Mouse (Mus musculus): Measurements from ENCODE around the gene Rgs8. TPM values are rescaled to one million over a fixed set of nuclear protein-coding genes. Genes with fewer than 3 reads are reported as not detected.

Rgs8 gene
- polyA plus RNA-seq, 1 experiment = 0.66 TPM

GRCm38 (mm10) chr1:153702166-153702852 is 49.5 kb downstream of the Rgs8 start:
- Histone ChIP-seq H3K4me1 (ENCODE audit: control insufficient read depth, insufficient read depth, low read length) (peaks cover 5% of the 10 kb centered on the region; the same call in 1 of the 2 replicates), H3K27ac (ENCODE audit: insufficient read depth, low read depth, low read length) (no peak overlapping the region), H3K4me3 (ENCODE audit: insufficient read depth, low read length) (no peak overlapping the region)
- TF ChIP-seq POLR2A (IDR thresholded peaks at IDR 0.05; ENCODE audit: borderline replicate concordance, low read depth, low read length) = no peak
- no peak for TF ChIP-seq CTCF (IDR thresholded peaks at IDR 0.05; ENCODE audit: low read depth, low read length)

GRCm38 (mm10) chr1:153702853-153703410 is 50.1 kb downstream of the Rgs8 start:
- Histone ChIP-seq H3K4me1 (ENCODE audit: control insufficient read depth, insufficient read depth, low read length) (peaks cover 5% of the 10 kb centered on the region; the same call in 1 of the 2 replicates), H3K4me3 (ENCODE audit: insufficient read depth, low read length) (no peak overlapping the region), H3K27ac (ENCODE audit: insufficient read depth, low read depth, low read length) (no peak overlapping the region)
- TF ChIP-seq CTCF (IDR thresholded peaks at IDR 0.05; ENCODE audit: low read depth, low read length) = no peak
- no peak for TF ChIP-seq POLR2A (IDR thresholded peaks at IDR 0.05; ENCODE audit: borderline replicate concordance, low read depth, low read length)

GRCm38 (mm10) chr1:153703445-153703991 is 50.7 kb downstream of the Rgs8 start:
- peaks cover 5% of the 10 kb centered on the region; the same call in 1 of the 2 replicates for H3K4me1 ChIP-seq (ENCODE audit: control insufficient read depth, insufficient read depth, low read length)
- no peak overlapping the region for H3K4me3 ChIP-seq (ENCODE audit: insufficient read depth, low read length)
- no peak overlapping the region for H3K27ac ChIP-seq (ENCODE audit: insufficient read depth, low read depth, low read length)
- TF ChIP-seq POLR2A (IDR thresholded peaks at IDR 0.05; ENCODE audit: borderline replicate concordance, low read depth, low read length) (no peak), CTCF (IDR thresholded peaks at IDR 0.05; ENCODE audit: low read depth, low read length) (no peak)

DNA sequence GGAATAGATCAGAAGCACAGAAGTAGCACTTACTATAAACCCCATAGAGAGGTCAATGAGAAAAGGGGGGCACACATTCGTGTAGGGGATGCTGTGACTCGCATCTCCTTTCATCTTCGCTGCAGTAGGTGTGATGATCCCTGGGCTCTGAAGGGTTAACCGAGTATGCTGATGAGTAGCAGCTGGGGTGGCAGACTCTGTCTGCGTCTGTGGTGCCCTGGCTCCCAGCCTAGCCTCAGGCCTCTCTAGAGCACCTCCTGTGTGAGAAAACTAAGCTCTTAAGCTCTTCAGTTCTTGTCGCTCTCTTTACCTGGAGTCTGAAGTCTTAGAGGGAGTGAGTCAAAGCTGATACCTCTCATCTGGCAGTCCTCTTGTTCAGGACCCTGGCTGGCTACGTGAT is 51.3 kb downstream of the Rgs8 start:
- peaks cover 5% of the 10 kb centered on the region; the same call in 1 of the 2 replicates for H3K4me1 ChIP-seq (ENCODE audit: control insufficient read depth, insufficient read depth, low read length)
- no peak overlapping the region for H3K27ac ChIP-seq (ENCODE audit: insufficient read depth, low read depth, low read length)
- TF ChIP-seq CTCF (IDR thresholded peaks at IDR 0.05; ENCODE audit: low read depth, low read length) (no peak), POLR2A (IDR thresholded peaks at IDR 0.05; ENCODE audit: borderline replicate concordance, low read depth, low read length) (no peak)
- no peak overlapping the region for H3K4me3 ChIP-seq (ENCODE audit: insufficient read depth, low read length)

GRCm38 (mm10) chr1:153704996-153705395 is 52.2 kb downstream of the Rgs8 start:
- H3K4me1 ChIP-seq (ENCODE audit: control insufficient read depth, insufficient read depth, low read length) = peaks cover 5% of the 10 kb centered on the region; the same call in 1 of the 2 replicates
- H3K27ac ChIP-seq (ENCODE audit: insufficient read depth, low read depth, low read length) = no peak overlapping the region
- TF ChIP-seq POLR2A (IDR thresholded peaks at IDR 0.05; ENCODE audit: borderline replicate concordance, low read depth, low read length) = no peak
- TF ChIP-seq CTCF (IDR thresholded peaks at IDR 0.05; ENCODE audit: low read depth, low read length) = no peak
- no peak overlapping the region for H3K4me3 ChIP-seq (ENCODE audit: insufficient read depth, low read length)

DNA sequence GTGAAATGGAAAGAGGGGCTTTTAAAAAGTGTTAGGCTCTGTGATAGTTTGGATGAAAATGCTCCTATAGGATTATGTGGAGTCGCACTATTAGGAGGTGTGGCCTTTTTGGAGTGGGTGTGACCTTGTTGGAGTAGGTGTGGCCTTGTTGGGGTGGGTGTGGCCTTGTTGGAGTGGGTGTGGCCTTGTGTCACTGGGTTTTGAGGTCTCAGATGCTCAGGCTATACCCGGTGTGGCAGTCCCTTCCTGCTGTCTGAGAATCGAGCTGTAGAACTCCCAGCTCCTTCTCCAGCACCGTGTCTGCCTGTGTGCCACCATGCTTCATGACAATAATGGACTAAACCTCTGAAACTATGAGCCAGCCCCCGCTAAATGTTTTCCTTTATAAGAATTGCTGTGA is 55.8 kb downstream of the Rgs8 start:
- H3K27ac ChIP-seq (ENCODE audit: insufficient read depth, low read depth, low read length) = no peak overlapping the region
- no peaks in the 10 kb centered on the region for H3K4me1 ChIP-seq (ENCODE audit: control insufficient read depth, insufficient read depth, low read length)
- H3K4me3 ChIP-seq (ENCODE audit: insufficient read depth, low read length) = no peak overlapping the region
- no peak for TF ChIP-seq POLR2A (IDR thresholded peaks at IDR 0.05; ENCODE audit: borderline replicate concordance, low read depth, low read length)
- TF ChIP-seq CTCF (IDR thresholded peaks at IDR 0.05; ENCODE audit: low read depth, low read length) = no peak

- Histone ChIP-seq H3K4me1 (ENCODE audit: control insufficient read depth, insufficient read depth, low read length) (no peaks in the 10 kb centered on the region), H3K4me3 (ENCODE audit: insufficient read depth, low read length) (no peak overlapping the region), H3K27ac (ENCODE audit: insufficient read depth, low read depth, low read length) (no peak overlapping the region)
- TF ChIP-seq POLR2A (IDR thresholded peaks at IDR 0.05; ENCODE audit: borderline replicate concordance, low read depth, low read length) = no peak
Observed at GRCm38 (mm10) chr1:153709451-153709850, 56.6 kb downstream of the Rgs8 start.

- TF ChIP-seq CTCF (IDR thresholded peaks at IDR 0.05; ENCODE audit: low read depth, low read length) (no peak), POLR2A (IDR thresholded peaks at IDR 0.05; ENCODE audit: borderline replicate concordance, low read depth, low read length) (no peak)
- Histone ChIP-seq H3K27ac (ENCODE audit: insufficient read depth, low read depth, low read length) (no peak overlapping the region), H3K4me3 (ENCODE audit: insufficient read depth, low read length) (no peak overlapping the region), H3K4me1 (ENCODE audit: control insufficient read depth, insufficient read depth, low read length) (no peaks in the 10 kb centered on the region)
Observed at GRCm38 (mm10) chr1:153711544-153712262, 58.9 kb downstream of the Rgs8 start.

- Histone ChIP-seq H3K27ac (ENCODE audit: insufficient read depth, low read depth, low read length) (no peak overlapping the region), H3K4me3 (ENCODE audit: insufficient read depth, low read length) (no peak overlapping the region), H3K4me1 (ENCODE audit: control insufficient read depth, insufficient read depth, low read length) (no peaks in the 10 kb centered on the region)
- TF ChIP-seq POLR2A (IDR thresholded peaks at IDR 0.05; ENCODE audit: borderline replicate concordance, low read depth, low read length) (no peak), CTCF (IDR thresholded peaks at IDR 0.05; ENCODE audit: low read depth, low read length) (no peak)
Observed at GRCm38 (mm10) chr1:153712633-153713032, 59.8 kb downstream of the Rgs8 start.

DNA sequence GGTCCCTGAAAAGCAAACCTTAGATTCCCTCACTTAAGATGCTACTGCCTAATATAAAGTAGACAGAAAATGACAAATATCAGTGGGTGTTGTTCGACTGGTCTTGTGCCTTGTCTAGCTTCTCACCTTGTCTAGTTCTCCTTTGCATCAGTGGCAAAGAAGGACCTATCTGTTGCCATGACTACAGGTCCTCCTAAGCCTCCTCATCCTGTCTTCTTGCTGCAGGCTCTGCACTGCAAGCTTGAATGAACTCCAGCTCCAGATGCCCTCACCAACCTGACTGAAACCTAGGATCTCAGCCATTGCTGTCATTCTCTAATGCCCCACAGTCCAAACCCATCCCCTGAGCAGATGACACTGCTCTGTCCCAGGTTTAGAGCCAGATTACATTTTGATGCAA is 65.2 kb downstream of the Rgs8 start:
- Histone ChIP-seq H3K4me1 (ENCODE audit: control insufficient read depth, insufficient read depth, low read length) (no peaks in the 10 kb centered on the region), H3K4me3 (ENCODE audit: insufficient read depth, low read length) (no peak overlapping the region), H3K27ac (ENCODE audit: insufficient read depth, low read depth, low read length) (no peak overlapping the region)
- no peak for TF ChIP-seq CTCF (IDR thresholded peaks at IDR 0.05; ENCODE audit: low read depth, low read length)
- no peak for TF ChIP-seq POLR2A (IDR thresholded peaks at IDR 0.05; ENCODE audit: borderline replicate concordance, low read depth, low read length)
